In genomic region chr9:48361815-48362631, GRCm38 (mm10) we compare ENCODE assay signal across 11 mouse cellular contexts. TPM values are rescaled to one million over a fixed set of nuclear protein-coding genes. Genes with fewer than 3 reads are reported as not detected.
DNase-seq lines count a peak whose midpoint lies in the region; ATAC-seq and TF ChIP-seq lines count a peak whose summit lies in the region.
"Had no signal": no experiment of that assay in that cellular context is flagged by ENCODE, and none has a peak within 500 bp of the region (broad histone marks: within the 10 kb centered on the region; RNA-seq: fewer than 3 reads in every experiment).

No protein-coding gene starts in this region.

- H3K4me3 ChIP-seq in intestine, embryonic 15.5 days (replicated peaks) = no peak overlapping the region
- H3K4me3 ChIP-seq in intestine, postnatal 0 days (ENCODE audit: low read depth, low read length) = no peak overlapping the region
- H3K4me3 ChIP-seq in limb, embryonic 10.5 days = no peak overlapping the region
- H3K4me3 ChIP-seq: midbrain, embryonic 13.5 days had no signal

- no peaks in the 10 kb centered on the region for H3K9me3 ChIP-seq in intestine, embryonic 15.5 days
- no peaks in the 10 kb centered on the region for H3K9me3 ChIP-seq in intestine, postnatal 0 days (ENCODE audit: control insufficient read depth)
- no peaks in the 10 kb centered on the region for H3K9me3 ChIP-seq in limb, embryonic 10.5 days (replicated peaks)
- H3K9me3 ChIP-seq: midbrain, embryonic 13.5 days had no signal

- no peak overlapping the region for H3K4me2 ChIP-seq in intestine, embryonic 15.5 days (replicated peaks)
- no peak overlapping the region for H3K4me2 ChIP-seq in intestine, postnatal 0 days (replicated peaks; ENCODE audit: low read depth)
- H3K4me2 ChIP-seq: midbrain, embryonic 13.5 days had no signal

- H3K36me3 ChIP-seq in intestine, embryonic 15.5 days = no peaks in the 10 kb centered on the region
- H3K36me3 ChIP-seq in intestine, postnatal 0 days (ENCODE audit: control insufficient read depth, insufficient read depth) = no peaks in the 10 kb centered on the region
- H3K36me3 ChIP-seq in limb, embryonic 10.5 days = no peaks in the 10 kb centered on the region
- H3K36me3 ChIP-seq: midbrain, embryonic 13.5 days had no signal

- TF ChIP-seq CTCF in intestine, postnatal 0 days (IDR thresholded peaks at IDR 0.05; ENCODE audit: low read depth) = no peak

- DNase-seq in limb, embryonic 10.5 days (ENCODE audit: low spot score) = no peak
- peak; percentile 19 for DNase-seq in skeletal muscle tissue, adult 2 months (ENCODE audit: low read depth, low spot score)
- DNase-seq in kidney, postnatal 4 days = no peak
- DNase-seq in gastrocnemius, adult 8-10 months (ENCODE audit: low spot score in 2 of 2) = no peak
- DNase-seq: adrenal gland, adult 8-10 months; cerebellum, adult 9-10 months; kidney, postnatal 10 days had no signal

- WGBS in intestine, embryonic 15.5 days = 78% methylated on average over 14 of the region's 14 CpGs
- WGBS in intestine, postnatal 0 days = 77% methylated on average over 14 of the region's 14 CpGs
- 78% methylated on average over 14 of the region's 14 CpGs for WGBS in limb, embryonic 10.5 days

- no peak overlapping the region for H3K27ac ChIP-seq in intestine, embryonic 15.5 days
- H3K27ac ChIP-seq in intestine, postnatal 0 days (ENCODE audit: low read depth, low read length) = no peak overlapping the region
- 0 out of 2 replicates have a peak overlapping the region, but pooled peaks have one; percentile 36 for H3K27ac ChIP-seq in limb, embryonic 10.5 days
- H3K27ac ChIP-seq: midbrain, embryonic 13.5 days had no signal

- no peaks in the 10 kb centered on the region for H3K4me1 ChIP-seq in intestine, embryonic 15.5 days (replicated peaks)
- no peaks in the 10 kb centered on the region for H3K4me1 ChIP-seq in intestine, postnatal 0 days (replicated peaks; ENCODE audit: control insufficient read depth, insufficient read depth, low read length)
- H3K4me1 ChIP-seq in limb, embryonic 10.5 days = peaks cover 10% of the 10 kb centered on the region; the same call in 1 of the 2 replicates

- no peak overlapping the region for H3K9ac ChIP-seq in intestine, embryonic 15.5 days
- no peak overlapping the region for H3K9ac ChIP-seq in intestine, postnatal 0 days (ENCODE audit: low read depth, low read length)
- H3K9ac ChIP-seq: midbrain, embryonic 13.5 days had no signal

- no peaks in the 10 kb centered on the region for H3K27me3 ChIP-seq in intestine, embryonic 15.5 days (replicated peaks)
- no peaks in the 10 kb centered on the region for H3K27me3 ChIP-seq in intestine, postnatal 0 days (replicated peaks; ENCODE audit: control insufficient read depth, insufficient read depth, low read length)
- H3K27me3 ChIP-seq in limb, embryonic 10.5 days (ENCODE audit: low read depth, poor library complexity, severe bottlenecking) = no peaks in the 10 kb centered on the region
- H3K27me3 ChIP-seq: midbrain, embryonic 13.5 days had no signal

- peak; percentile 87; the same call in 1 of the 2 replicates for ATAC-seq in intestine, embryonic 15.5 days
- no peak for ATAC-seq in intestine, postnatal 0 days
- ATAC-seq in common myeloid progenitor, adult 5-6 weeks (replicated peaks; ENCODE audit: low read depth, poor library complexity, severe bottlenecking) = peak; percentile 64
- ATAC-seq: midbrain, embryonic 13.5 days had no signal

RNA-seq across cellular contexts. Expression of gene Nxpe2, which starts 8.8 kb away (rescaled TPM):
- polyA plus RNA-seq in intestine, embryonic 15.5 days (2015; fragmentation: Nextera tagmentation; extraction: Ambion mirVana) = 2.8 and 3.2 TPM in 2 replicates
- 0.72 and 0.76 TPM in 2 replicates for polyA plus RNA-seq in intestine, postnatal 0 days (2015; fragmentation: Nextera tagmentation; extraction: Ambion mirVana)
- 55.6 and 56.2 TPM in 2 replicates for total RNA-seq in common myeloid progenitor, adult 5-6 weeks (2017)
- 1.1 and 1.3 TPM in 2 replicates for polyA plus RNA-seq in limb, embryonic 10.5 days (2016; fragmentation: Nextera tagmentation; extraction: Ambion mirVana)
- total RNA-seq in gastrocnemius, adult 8-10 months (2022) = under 1 TPM; 0.34 to 0.52 (median 0.46) TPM
